Mouse (Mus musculus): ENCODE data around the gene Hk2.
"Not testable (repeated sequence)": the region's sequence is repeated elsewhere in the genome, so short reads cannot be mapped to it uniquely, and the experiment has no call there.

The Hk2 gene

DNA sequence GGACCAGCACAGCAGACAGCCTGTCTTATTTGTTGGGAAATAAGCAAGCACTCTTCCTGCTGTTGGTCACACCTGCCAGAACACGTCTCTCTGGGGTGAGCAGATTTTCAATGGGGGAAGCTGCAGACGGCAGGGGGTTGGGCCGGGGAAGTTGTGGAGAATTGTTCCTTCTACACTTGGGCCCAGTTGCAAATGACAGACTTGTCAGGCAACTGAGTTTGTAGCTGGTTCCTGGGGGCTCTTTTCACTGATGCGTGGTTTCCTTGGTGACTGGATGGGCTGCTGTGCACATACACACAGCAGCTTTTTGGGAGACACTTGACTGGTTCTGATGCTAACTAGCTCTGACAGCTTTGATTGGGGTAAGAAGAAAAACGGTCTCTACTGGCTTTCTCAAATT is 74.4 kb downstream of the Hk2 start:
- DNase-seq (ENCODE audit: extremely low read depth, insufficient read length, low spot score) = no peak

DNA sequence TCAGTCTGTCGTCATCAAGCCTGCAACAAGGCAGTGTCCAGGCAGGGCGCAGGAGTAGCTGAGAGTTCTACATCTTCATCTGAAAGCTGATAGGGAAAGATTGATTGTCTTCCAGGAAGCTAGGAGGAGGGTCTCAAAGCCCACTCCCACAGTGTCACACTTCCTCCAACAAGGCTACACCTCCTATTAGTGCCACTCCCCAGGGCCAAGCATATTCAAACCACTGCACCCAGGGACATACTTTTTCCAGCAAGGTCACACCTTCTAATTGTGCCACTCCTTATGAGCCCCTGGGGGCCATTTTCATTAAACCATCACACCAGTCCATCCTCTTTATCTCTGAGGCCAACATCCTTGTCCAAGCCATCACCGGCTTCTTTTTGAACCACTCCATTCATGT is 77.5 kb downstream of the Hk2 start:
- DNase-seq (ENCODE audit: extremely low read depth, insufficient read length, low spot score) = no peak

DNA sequence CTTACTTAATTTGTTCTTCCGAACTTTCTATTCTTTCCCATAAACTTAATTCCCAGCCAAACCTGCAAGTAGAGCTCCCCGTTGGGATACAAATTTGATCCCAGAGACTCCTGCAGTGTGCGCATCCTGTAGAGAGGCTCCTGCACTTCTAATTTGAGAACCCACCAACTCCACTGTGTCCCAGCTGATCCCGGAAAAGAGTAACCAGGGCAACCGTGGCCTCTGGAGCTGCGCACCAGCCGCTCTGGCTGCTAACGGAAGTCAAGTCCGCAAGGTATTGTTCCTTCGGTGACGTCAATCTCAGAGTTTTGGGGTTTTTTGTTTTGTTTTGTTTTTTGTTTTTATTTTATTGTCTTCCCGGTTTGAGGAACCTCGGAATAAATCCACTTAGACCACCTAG is 79.6 kb downstream of the Hk2 start:
- DNase-seq (ENCODE audit: extremely low read depth, insufficient read length, low spot score) = no peak

DNA sequence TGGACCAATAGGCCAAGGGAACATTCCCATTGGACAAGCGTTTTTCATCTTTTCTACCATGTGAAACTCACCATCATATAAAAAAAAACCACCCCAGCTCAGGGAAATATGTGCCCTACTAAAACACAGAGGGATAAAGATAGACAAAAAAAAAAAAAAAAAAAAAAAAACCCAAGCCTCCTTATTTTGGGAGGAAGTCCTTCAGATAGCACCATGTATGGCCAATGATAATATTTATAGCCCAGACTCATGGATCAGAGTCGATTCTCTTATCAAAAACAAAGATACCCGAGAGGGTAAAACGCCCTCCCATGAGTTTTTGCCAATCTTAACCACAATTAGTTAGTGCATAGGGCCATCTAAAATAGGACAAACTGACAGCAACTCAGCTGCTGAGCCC is 84.8 kb downstream of the Hk2 start:
- no peak for DNase-seq (ENCODE audit: extremely low read depth, insufficient read length, low spot score)

DNA sequence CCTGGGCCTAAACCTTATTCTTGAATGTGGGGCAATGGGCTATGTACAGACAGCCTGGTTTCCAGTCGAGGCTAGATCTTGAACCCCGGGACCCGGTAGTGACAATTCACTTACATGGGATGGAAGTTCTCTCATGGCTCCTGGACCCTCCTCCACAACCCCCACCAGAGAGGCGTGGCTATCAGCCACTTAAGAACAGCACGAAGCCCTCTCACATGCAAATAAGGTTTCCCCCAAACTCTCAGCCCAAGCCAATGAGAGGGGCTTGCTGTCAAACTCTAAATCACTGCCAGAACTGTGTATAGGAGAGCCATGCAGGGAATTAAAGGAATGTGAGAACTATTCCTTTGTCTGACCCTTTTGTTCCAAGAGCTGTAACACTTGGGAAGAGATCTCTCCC is 85.7 kb downstream of the Hk2 start:
- not testable (repeated sequence) for DNase-seq (ENCODE audit: extremely low read depth, insufficient read length, low spot score)

DNA sequence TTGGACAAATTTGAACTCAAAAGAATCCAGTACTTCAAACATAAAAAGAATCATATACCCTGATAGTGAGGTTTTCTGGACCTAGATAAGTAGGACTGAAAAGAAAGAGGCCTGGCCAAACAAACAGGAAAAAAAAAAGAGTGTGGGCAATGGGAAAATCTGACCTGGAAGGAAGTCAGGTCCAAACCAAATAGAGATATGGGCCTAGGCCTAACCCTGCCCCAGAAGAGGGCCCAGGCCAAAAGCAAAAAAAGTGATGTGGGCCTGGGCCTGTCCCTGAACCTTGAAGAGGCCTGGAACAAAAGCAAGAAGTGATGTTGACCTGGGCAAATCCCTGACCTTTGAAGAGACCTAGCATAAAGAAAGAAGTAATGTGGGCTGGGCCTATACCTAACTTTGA is 90.1 kb downstream of the Hk2 start:
- DNase-seq (ENCODE audit: extremely low read depth, insufficient read length, low spot score) = no peak

DNA sequence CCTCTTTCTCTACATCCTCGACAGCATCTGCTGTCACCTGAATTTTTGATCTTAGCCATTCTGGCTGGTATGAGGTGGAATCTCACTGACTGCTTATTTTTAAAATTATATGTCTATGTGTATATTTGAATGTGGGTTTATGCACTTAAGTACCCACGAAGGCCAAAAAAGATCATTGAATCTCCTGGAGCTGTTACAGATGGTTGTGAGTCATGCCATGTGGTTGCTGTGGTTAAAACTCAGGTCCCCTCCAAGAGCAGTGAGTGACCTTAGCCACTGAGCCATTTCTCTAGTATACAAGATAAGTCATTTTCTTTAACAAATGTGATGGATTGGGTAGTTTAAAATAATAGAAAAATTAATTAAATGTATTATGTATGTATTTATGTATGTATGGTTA is 95.0 kb downstream of the Hk2 start:
- DNase-seq (ENCODE audit: extremely low read depth, insufficient read length, low spot score) = peak; percentile 53

DNA sequence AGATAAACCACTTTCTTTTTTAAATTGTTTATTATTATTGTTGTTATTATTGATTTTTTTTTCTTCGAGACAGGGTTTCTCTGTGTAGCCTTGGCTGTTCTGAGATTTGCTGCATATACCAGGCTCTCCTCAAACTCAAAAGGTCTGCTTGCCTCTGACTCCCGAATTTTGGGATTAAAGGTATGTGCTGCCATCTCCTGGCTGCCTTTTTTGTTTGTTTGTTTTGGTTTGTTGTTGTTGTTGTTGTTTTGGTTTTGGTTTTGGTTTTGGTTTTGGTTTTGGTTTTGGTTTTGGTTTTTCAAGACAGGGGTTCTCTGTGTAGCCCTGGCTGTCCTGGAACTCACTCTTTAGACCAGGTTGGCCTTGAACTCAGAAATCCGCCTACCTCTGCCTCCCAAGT is 96.6 kb downstream of the Hk2 start:
- DNase-seq (ENCODE audit: extremely low read depth, insufficient read length, low spot score) = not testable (repeated sequence)

All from 3134 (cell line).